Mouse (Mus musculus) forebrain, embryonic 13.5 days (tissue): ENCODE results near the gene Zfp329. TPM values are rescaled to one million over a fixed set of nuclear protein-coding genes. Genes with fewer than 3 reads are reported as not detected.
"Not testable (repeated sequence)": the region's sequence is repeated elsewhere in the genome, so short reads cannot be mapped to it uniquely, and the experiment has no call there.

Source experiments
- ATAC-seq: fragments of 200-750 bp; cut with Nextera tagmentation; 2 replicates; pipeline ENCODE4 v1.8.0; 2017
- H3K27ac ChIP-seq: fragments of 300-500 bp; sonication (generic); 2 replicates; pipeline ENCODE4 v1.5.1; 2015; ENCODE audit warnings: inconsistent platforms, mild to moderate bottlenecking, moderate library complexity
- H3K27me3 ChIP-seq: fragments of 300-500 bp; sonication (generic); 2 replicates; pipeline ENCODE4 v1.6.1; 2015; ENCODE audit warnings: mild to moderate bottlenecking, inconsistent platforms
- H3K36me3 ChIP-seq: fragments of 300-500 bp; sonication (generic); 2 replicates; pipeline ENCODE4 v1.6.1; 2015; ENCODE audit warnings: mild to moderate bottlenecking, inconsistent platforms; ENCODE audit not compliant: poor library complexity, severe bottlenecking
- H3K4me1 ChIP-seq: fragments of 300-500 bp; sonication (generic); 2 replicates; pipeline ENCODE4 v1.6.1; 2015; ENCODE audit warnings: inconsistent platforms
- H3K4me2 ChIP-seq: fragments of 300-500 bp; sonication (generic); 2 replicates; pipeline ENCODE4 v1.6.1; 2015; ENCODE audit warnings: inconsistent platforms, mild to moderate bottlenecking, moderate library complexity
- H3K4me3 ChIP-seq: fragments of 300-500 bp; sonication (generic); 2 replicates; pipeline ENCODE4 v1.5.1; 2015; ENCODE audit warnings: mild to moderate bottlenecking, inconsistent platforms
- H3K9ac ChIP-seq: fragments of 300-500 bp; sonication (generic); 2 replicates; pipeline ENCODE4 v1.6.1; 2015; ENCODE audit warnings: mild to moderate bottlenecking, inconsistent platforms
- H3K9me3 ChIP-seq: fragments of 300-500 bp; sonication (generic); replicated peaks from 2 replicates; pipeline ENCODE4 v1.6.1; 2016; ENCODE audit warnings: inconsistent platforms
- WGBS: fragments of 180-500 bp; shearing (Covaris S2); methylation state at CpG from one replicate; pipeline ENCODE4 v1.1.7; 2015; 5-methylcytosine and 5-hydroxymethylcytosine counted together
- polyA plus RNA-seq: library from polyadenylated mRNA; unstranded; fragments of >200 nt; fragmentation: Nextera tagmentation; extraction: Ambion mirVana; gene quantifications from 2 replicates; pipeline ENCODE4 v1.2.1, GENCODE M21; 2015

Zfp329 gene
- 31.0 and 31.4 TPM in 2 replicates for polyA plus RNA-seq

DNA sequence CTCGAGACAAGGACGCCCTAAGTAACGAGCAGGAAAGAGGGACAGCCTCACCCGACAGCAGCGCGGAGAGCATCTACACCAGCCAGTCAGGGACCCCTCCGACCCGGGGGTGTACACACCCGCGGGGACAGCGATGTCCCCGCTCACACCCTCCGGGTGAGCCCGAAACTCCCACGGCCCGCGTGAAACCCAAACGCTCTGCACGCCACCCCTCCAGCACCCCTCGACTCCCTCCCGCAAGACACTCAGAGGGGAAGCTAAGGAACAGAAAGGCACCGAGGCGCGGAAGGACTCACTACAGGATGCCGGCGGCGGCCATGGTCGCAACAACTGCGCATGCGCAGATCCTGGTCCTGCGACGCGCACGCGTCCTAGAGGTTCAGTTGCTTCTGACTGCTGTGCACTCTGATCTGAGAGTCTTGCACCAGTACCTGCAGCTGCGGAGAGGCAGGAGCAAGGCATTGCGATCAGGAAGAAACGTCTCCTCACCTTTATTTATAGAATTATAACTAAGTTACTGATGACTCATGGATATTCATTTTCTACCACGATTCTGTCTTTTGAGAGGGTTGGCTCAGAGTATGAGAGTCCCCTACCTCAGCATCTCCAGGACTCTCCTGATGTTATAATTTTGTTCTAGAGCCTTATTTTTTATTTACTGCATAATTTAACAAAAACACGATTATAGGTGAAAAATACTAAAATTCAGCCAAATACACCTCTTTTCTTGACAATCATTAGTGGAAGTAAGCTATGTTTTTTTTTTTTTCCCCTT lies at the start of gene Zfp329:
Zfp329 (minus strand) TSS at position 338 of the 775 bp plus-strand sequence.
- WGBS = under 1% methylated on average over 40 of the region's 40 CpGs
- peak; percentile 98 for ATAC-seq
- Histone ChIP-seq H3K9ac (peak within 1 kb of the TSS; percentile 89), H3K4me3 (peak within 1 kb of the TSS; percentile 79), H3K9me3 (peaks cover 27% of the 10 kb centered on the region), H3K36me3 (peaks cover 24% of the 10 kb centered on the region), H3K27ac (peak within 1 kb of the TSS; percentile 81), H3K4me2 (peak within 1 kb of the TSS; percentile 74), H3K4me1 (peaks cover 9% of the 10 kb centered on the region), H3K27me3 (no peaks in the 10 kb centered on the region)

GRCm38 (mm10) chr7:12835779-12836178 lies 17.1 kb upstream of the Zfp329 start:
- H3K27me3 ChIP-seq = no peaks in the 10 kb centered on the region
- H3K9ac ChIP-seq = no peak overlapping the region
- H3K4me1 ChIP-seq = peaks cover 5% of the 10 kb centered on the region; the same call in 1 of the 2 replicates
- no peak for ATAC-seq
- peaks cover 37% of the 10 kb centered on the region for H3K9me3 ChIP-seq
- H3K4me2 ChIP-seq = peak overlapping the region; percentile 62
- H3K4me3 ChIP-seq = peak overlapping the region; percentile 58
- 96% methylated on average over 4 of the region's 4 CpGs for WGBS
- peaks cover 45% of the 10 kb centered on the region for H3K36me3 ChIP-seq
- no peak overlapping the region for H3K27ac ChIP-seq

GRCm38 (mm10) chr7:12835193-12835671 lies 16.6 kb upstream of the Zfp329 start:
- H3K9ac ChIP-seq = peak overlapping the region; percentile 74
- H3K27me3 ChIP-seq = no peaks in the 10 kb centered on the region
- H3K4me2 ChIP-seq = peak overlapping the region; percentile 62
- peak overlapping the region; percentile 48 for H3K27ac ChIP-seq
- H3K4me1 ChIP-seq = peaks cover 5% of the 10 kb centered on the region; the same call in 1 of the 2 replicates
- WGBS = 40% methylated on average over 13 of the region's 13 CpGs
- H3K36me3 ChIP-seq = peaks cover 40% of the 10 kb centered on the region
- peak; percentile 61 for ATAC-seq
- H3K9me3 ChIP-seq = peaks cover 34% of the 10 kb centered on the region
- H3K4me3 ChIP-seq = peak overlapping the region; percentile 58

- WGBS = 3% methylated on average over 47 of the region's 47 CpGs
- Histone ChIP-seq H3K4me1 (peaks cover 5% of the 10 kb centered on the region; the same call in 1 of the 2 replicates), H3K4me3 (peak within 1 kb of the TSS; percentile 58), H3K27me3 (no peaks in the 10 kb centered on the region), H3K9ac (peak within 1 kb of the TSS; percentile 74), H3K9me3 (peaks cover 31% of the 10 kb centered on the region), H3K4me2 (peak within 1 kb of the TSS; percentile 62), H3K36me3 (peaks cover 33% of the 10 kb centered on the region), H3K27ac (peak within 1 kb of the TSS; percentile 48)
- ATAC-seq = peak; percentile 98
Observed at GRCm38 (mm10) chr7:12834162-12835120, 15.8 kb upstream of the Zfp329 start, which contains the start of gene Zfp110. Gene Zfp110, plus strand, starts transcription at chr7:12834761.

DNA sequence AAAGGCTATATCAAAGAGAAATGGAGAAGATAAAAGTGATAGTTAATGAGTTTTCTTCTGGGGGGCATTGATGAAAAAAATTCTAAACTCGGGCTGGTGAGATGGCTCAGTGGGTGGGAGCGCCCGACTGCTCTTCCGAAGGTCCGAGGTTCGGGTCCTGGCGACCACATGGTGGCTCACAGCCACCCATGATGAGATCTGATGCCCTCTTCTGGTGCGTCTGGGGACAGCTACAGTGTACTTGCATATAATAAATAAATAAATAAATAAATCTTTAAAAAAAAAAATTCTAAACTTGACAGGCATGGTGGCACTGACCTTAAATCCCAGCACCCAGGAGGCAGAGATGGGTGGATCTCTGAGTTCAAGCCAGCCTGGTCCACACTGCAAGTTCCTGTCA lies 3.1 kb downstream of the Zfp329 start:
- WGBS = 98% methylated on average over 8 of the region's 8 CpGs
- H3K36me3 ChIP-seq = peaks cover 53% of the 10 kb centered on the region

DNA sequence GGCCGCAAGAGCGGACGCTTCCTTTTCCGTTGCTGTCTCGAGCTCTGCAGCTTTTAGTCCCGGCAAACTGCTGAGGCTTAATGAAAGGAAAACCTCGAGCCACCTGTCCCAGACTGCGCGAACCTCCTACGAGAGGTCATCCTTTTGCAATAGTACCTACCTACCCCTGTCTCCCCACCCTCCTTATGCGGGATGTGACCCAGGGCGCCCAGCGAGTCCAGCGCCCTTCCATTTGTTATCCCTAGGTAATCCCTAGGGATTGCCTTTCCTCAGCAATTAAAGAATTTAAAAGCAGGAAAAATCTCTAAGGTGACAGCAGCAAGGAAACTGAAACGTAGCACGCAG lies 15.0 kb downstream of the Zfp329 start:
- no peak; the same call in 1 of the 2 replicates for ATAC-seq
- WGBS = under 1% methylated on average over 16 of the region's 16 CpGs

More for the DNA sequence above, 3.1 kb downstream of the Zfp329 start:
- peaks cover 38% of the 10 kb centered on the region for H3K9me3 ChIP-seq
- H3K4me3 ChIP-seq = no peak overlapping the region
- H3K9ac ChIP-seq = no peak overlapping the region
- no peaks in the 10 kb centered on the region for H3K27me3 ChIP-seq
- no peak for ATAC-seq
- no peak overlapping the region for H3K27ac ChIP-seq
- peaks cover 9% of the 10 kb centered on the region for H3K4me1 ChIP-seq
- no peak overlapping the region for H3K4me2 ChIP-seq

GRCm38 (mm10) chr7:12802866-12803726 lies 15.6 kb downstream of the Zfp329 start, which contains the start of gene Zscan18:
Gene Zscan18, minus strand, starts transcription at chr7:12803635.
- Histone ChIP-seq H3K36me3 (peaks cover 24% of the 10 kb centered on the region), H3K4me3 (peak within 1 kb of the TSS; percentile 54), H3K9me3 (peaks cover 3% of the 10 kb centered on the region), H3K27me3 (no peaks in the 10 kb centered on the region), H3K4me1 (peaks cover 16% of the 10 kb centered on the region), H3K4me2 (peak within 1 kb of the TSS; percentile 80), H3K27ac (peak within 1 kb of the TSS; percentile 78), H3K9ac (peak within 1 kb of the TSS; percentile 79)
- 4% methylated on average over 30 of the region's 31 CpGs for WGBS
- peak; percentile 99 for ATAC-seq

More for the DNA sequence above, 15.0 kb downstream of the Zfp329 start:
- Histone ChIP-seq H3K36me3 (peaks cover 26% of the 10 kb centered on the region), H3K27me3 (no peaks in the 10 kb centered on the region), H3K4me1 (peaks cover 16% of the 10 kb centered on the region), H3K4me3 (peak overlapping the region; percentile 54), H3K9ac (peak overlapping the region; percentile 79), H3K27ac (peak overlapping the region; percentile 78), H3K4me2 (peak overlapping the region; percentile 80), H3K9me3 (peaks cover 5% of the 10 kb centered on the region)

DNA sequence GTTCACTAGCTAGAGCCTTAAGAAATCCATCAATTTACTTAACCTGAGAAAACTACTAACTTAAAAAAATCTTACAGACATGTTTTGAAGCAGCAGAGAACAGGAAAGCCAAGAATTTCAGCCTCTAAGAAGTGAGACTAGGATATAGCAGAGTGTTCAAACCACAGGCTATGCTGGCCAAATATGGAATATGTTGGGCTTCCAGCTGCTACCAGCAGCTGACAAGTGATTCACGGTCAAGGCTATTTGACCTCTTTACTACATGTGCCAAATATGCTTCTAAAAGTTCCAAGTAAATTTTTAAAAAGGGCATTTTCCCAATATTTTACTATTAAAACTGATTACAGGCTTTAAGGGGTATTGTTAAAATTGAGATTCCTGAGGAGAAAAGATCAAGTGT lies 19.1 kb downstream of the Zfp329 start:
- H3K9me3 ChIP-seq = peaks cover 5% of the 10 kb centered on the region
- peaks cover 13% of the 10 kb centered on the region for H3K36me3 ChIP-seq
- H3K4me3 ChIP-seq = no peak overlapping the region
- WGBS = 91% methylated on average over 1 of the region's 1 CpGs
- no peak overlapping the region for H3K27ac ChIP-seq
- no peaks in the 10 kb centered on the region for H3K27me3 ChIP-seq
- ATAC-seq = no peak
- peaks cover 16% of the 10 kb centered on the region for H3K4me1 ChIP-seq
- no peak overlapping the region for H3K9ac ChIP-seq
- no peak overlapping the region for H3K4me2 ChIP-seq

GRCm38 (mm10) chr7:12797971-12798370 lies 20.7 kb downstream of the Zfp329 start:
- peaks cover 5% of the 10 kb centered on the region for H3K9me3 ChIP-seq
- ATAC-seq = no peak
- WGBS = 70% methylated on average over 2 of the region's 2 CpGs

DNA sequence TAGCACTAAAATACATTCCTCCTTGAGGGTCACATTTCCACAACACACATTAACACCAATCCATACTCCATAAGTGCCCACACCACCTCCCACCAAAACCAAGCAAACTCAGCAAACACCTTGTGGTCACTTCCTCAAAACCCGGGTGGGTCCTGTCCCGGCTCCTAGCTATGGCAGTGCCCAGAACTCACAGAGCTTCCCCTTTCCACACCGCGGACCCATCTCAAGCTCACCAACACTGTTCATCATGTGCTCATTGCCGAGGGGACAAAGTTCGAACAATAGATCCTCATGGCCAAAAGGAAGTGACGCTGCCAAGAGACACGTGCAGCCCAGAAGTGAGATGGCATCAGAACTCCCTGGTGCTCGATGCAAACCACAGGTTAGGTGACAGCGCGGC lies 26.0 kb downstream of the Zfp329 start:
- ATAC-seq, H3K4me1 ChIP-seq, H3K4me2 ChIP-seq, H3K9me3 ChIP-seq, H3K4me3 ChIP-seq, H3K27me3 ChIP-seq, H3K27ac ChIP-seq, H3K36me3 ChIP-seq, H3K9ac ChIP-seq: not testable (repeated sequence)
- WGBS = 89% methylated on average over 11 of the region's 11 CpGs

More at GRCm38 (mm10) chr7:12797971-12798370, 20.7 kb downstream of the Zfp329 start:
- H3K4me3 ChIP-seq = no peak overlapping the region
- H3K9ac ChIP-seq = no peak overlapping the region
- H3K27ac ChIP-seq = no peak overlapping the region
- H3K27me3 ChIP-seq = no peaks in the 10 kb centered on the region
- no peak overlapping the region for H3K4me2 ChIP-seq
- peaks cover 6% of the 10 kb centered on the region for H3K4me1 ChIP-seq
- peaks cover 13% of the 10 kb centered on the region for H3K36me3 ChIP-seq

DNA sequence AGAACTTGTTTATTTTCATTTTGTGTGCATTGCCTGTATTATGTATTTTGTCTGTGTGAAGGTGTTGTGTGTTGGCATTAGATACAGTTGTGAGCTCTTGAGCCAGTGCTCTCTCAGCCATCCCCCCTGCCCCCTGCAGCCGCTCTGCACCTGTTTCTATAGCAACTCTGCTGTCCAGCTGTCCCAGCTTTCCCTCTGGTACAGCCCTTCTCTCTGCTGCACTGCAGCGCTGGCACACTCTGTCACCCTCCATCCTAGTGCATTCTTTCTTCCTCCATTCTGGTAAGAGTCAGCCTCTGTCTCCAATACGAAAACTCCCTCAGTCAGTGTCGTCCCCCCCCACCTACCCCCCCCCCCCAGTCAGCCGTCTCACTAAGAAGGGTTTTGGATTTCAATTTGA lies 30.6 kb downstream of the Zfp329 start:
- 18% methylated on average over 5 of the region's 5 CpGs for WGBS
- no peaks in the 10 kb centered on the region; the same call in 1 of the 2 replicates for H3K27me3 ChIP-seq
- H3K4me3 ChIP-seq = no peak overlapping the region
- ATAC-seq = peak; percentile 33; the same call in 1 of the 2 replicates
- H3K4me1 ChIP-seq = 0 out of 2 replicates have a peak, but pooled peaks cover 2% of the 10 kb centered on the region
- H3K4me2 ChIP-seq = no peak overlapping the region
- no peak overlapping the region for H3K9ac ChIP-seq
- H3K27ac ChIP-seq = no peak overlapping the region
- H3K36me3 ChIP-seq = no peaks in the 10 kb centered on the region
- no peaks in the 10 kb centered on the region for H3K9me3 ChIP-seq
